Mouse (Mus musculus): ENCODE measurements around the gene Accs.

Accs gene

DNA sequence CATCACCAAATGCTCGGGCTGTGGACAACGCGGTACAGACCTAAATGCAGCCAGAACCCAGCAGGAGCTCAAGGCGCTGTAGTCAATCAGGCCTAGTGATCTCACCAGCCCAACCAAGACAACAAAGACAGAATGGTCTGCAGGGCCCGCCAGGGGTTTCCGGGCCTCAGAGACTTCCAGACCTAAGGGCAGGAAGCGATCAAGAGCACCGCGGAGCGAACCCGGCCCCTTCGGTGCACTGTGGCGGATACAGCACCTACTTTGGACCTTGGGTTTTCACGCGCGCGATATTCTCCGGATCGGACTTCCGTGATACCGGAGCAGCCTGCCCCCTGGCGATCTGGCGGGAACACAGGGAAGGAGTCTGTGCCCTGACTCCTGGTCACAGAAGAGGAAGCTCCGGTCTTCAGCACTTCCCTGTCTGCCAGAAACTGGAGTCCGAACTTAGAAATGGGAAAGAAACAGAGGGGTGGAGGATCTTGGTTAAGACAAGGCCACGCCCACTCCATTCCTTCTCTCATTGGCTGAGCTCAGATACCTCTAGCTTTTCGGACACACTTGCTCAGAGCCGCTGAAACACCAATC, at the start of gene Accs:
Accs (minus strand) TSS at position 439 of the 585 bp plus-strand sequence.
- Histone ChIP-seq H3K4me3 (replicated peaks; ENCODE audit: low read length) (peak within 1 kb of the TSS; percentile 86), H3K36me3 (ENCODE audit: insufficient read depth, low read length) (peaks cover 24% of the 10 kb centered on the region), H3K9me3 (ENCODE audit: low read length) (no peaks in the 10 kb centered on the region), H3K27me3 (ENCODE audit: insufficient read depth, low read length) (no peaks in the 10 kb centered on the region; the same call in 1 of the 2 replicates), H3K4me1 (replicated peaks; ENCODE audit: low read depth, low read length) (peaks cover 22% of the 10 kb centered on the region)
- TF ChIP-seq CTCF (conservative IDR thresholded peaks at IDR 0.05; ENCODE audit: low read length) = peak; percentile 13; the same call in 1 of the 2 replicates
- no peak for TF ChIP-seq NANOG (IDR thresholded peaks at IDR 0.05; ENCODE audit: borderline replicate concordance, low read length)

DNA sequence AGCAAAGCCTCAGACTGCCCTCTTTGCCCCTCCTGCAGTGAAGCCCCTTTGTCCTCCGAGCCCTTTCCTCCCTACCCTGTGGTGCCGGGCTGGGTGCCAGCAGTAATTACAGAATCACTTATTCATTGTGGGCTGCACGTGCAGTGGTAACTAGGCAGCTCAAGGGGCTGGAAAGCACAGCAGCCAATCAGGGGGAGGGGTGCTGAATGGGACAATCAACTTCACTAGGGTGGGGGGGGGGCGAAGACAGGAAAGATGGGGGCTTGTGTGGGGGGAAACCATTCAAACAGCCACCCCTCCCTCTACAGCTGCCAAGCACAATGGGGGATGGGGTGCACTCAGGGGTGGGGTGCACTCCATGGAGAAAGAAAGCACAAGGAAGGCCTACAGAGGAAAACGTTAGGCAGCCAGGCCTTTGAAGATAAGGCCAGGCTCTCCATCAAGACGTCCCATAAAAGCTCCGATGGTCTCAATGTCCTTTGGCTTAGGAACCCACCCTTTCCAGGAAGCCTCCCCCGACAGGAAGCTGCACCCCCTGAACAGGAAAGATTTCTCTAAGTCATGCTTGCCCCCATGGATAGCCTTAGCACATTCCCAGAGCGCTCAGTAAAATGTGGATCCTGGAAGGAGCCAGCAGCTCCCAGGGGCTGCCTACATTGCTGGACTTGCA, 42.0 kb upstream of the Accs start:
- TF ChIP-seq NANOG (IDR thresholded peaks at IDR 0.05; ENCODE audit: borderline replicate concordance, low read length) = no peak
- no peak for TF ChIP-seq POU5F1 (IDR thresholded peaks at IDR 0.05; ENCODE audit: borderline replicate concordance, low read length)
- no peak for TF ChIP-seq CTCF (conservative IDR thresholded peaks at IDR 0.05; ENCODE audit: low read length)
- H3K4me1 ChIP-seq (replicated peaks; ENCODE audit: low read depth, low read length) = peaks cover 55% of the 10 kb centered on the region
- no peaks in the 10 kb centered on the region for H3K36me3 ChIP-seq (ENCODE audit: insufficient read depth, low read length)
- H3K4me3 ChIP-seq (replicated peaks; ENCODE audit: low read length) = peak overlapping the region; percentile 20; the same call in 1 of the 2 replicates
- no peaks in the 10 kb centered on the region for H3K9me3 ChIP-seq (ENCODE audit: low read length)
- H3K27me3 ChIP-seq (ENCODE audit: insufficient read depth, low read length) = no peaks in the 10 kb centered on the region

DNA sequence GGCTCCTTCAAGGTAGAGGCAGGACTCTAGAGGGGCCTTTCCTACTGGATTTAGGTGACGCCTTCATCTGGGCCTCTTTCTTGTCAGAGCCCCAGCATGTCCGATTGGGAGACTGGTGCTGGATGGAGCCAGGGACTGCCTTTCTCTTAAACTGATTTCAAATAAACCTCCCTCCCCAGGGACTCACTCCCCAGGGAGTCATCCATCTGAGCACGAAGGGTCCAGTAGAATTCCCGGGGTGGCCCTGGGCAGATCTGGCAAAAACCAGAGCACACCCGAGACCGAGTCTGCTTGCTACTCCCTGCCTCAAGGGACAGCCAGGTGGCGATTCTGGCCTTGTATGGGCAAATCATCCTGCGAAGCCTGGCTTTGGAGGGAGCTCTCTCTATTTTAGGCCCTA, 40.4 kb upstream of the Accs start:
- TF ChIP-seq CTCF (conservative IDR thresholded peaks at IDR 0.05; ENCODE audit: low read length) (no peak), POU5F1 (IDR thresholded peaks at IDR 0.05; ENCODE audit: borderline replicate concordance, low read length) (no peak), NANOG (IDR thresholded peaks at IDR 0.05; ENCODE audit: borderline replicate concordance, low read length) (no peak)
- Histone ChIP-seq H3K9me3 (ENCODE audit: low read length) (no peaks in the 10 kb centered on the region), H3K36me3 (ENCODE audit: insufficient read depth, low read length) (no peaks in the 10 kb centered on the region), H3K27me3 (ENCODE audit: insufficient read depth, low read length) (no peaks in the 10 kb centered on the region), H3K4me3 (replicated peaks; ENCODE audit: low read length) (no peak overlapping the region), H3K4me1 (replicated peaks; ENCODE audit: low read depth, low read length) (peaks cover 66% of the 10 kb centered on the region)

GRCm38 (mm10) chr2:93889071-93889470, 39.3 kb upstream of the Accs start:
- no peaks in the 10 kb centered on the region for H3K36me3 ChIP-seq (ENCODE audit: insufficient read depth, low read length)
- H3K27me3 ChIP-seq (ENCODE audit: insufficient read depth, low read length) = no peaks in the 10 kb centered on the region
- no peak for TF ChIP-seq NANOG (IDR thresholded peaks at IDR 0.05; ENCODE audit: borderline replicate concordance, low read length)
- no peak for TF ChIP-seq POU5F1 (IDR thresholded peaks at IDR 0.05; ENCODE audit: borderline replicate concordance, low read length)
- no peak for TF ChIP-seq CTCF (conservative IDR thresholded peaks at IDR 0.05; ENCODE audit: low read length)
- no peaks in the 10 kb centered on the region for H3K9me3 ChIP-seq (ENCODE audit: low read length)
- peaks cover 66% of the 10 kb centered on the region for H3K4me1 ChIP-seq (replicated peaks; ENCODE audit: low read depth, low read length)
- H3K4me3 ChIP-seq (replicated peaks; ENCODE audit: low read length) = no peak overlapping the region

DNA sequence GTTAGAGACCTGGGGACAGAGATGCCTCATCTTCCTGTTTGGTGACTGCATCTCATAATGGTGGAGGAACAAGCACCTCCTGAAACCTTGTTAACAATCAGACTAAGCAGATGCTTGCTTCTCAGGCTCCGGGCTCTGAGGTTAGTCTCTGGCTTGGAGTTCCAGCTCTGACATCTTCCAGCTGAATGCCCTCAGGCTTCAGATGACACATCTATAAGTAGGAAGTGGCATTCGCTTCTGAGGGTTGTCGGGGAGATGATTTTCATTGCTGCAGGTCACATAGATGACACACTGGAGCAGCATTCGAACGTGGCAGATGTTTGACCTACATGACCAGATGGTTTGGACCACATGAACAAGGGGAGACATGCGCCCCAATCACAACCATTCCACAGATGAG, 38.6 kb upstream of the Accs start:
- TF ChIP-seq POU5F1 (IDR thresholded peaks at IDR 0.05; ENCODE audit: borderline replicate concordance, low read length) = no peak
- H3K9me3 ChIP-seq (ENCODE audit: low read length) = no peaks in the 10 kb centered on the region
- H3K4me3 ChIP-seq (replicated peaks; ENCODE audit: low read length) = no peak overlapping the region
- H3K27me3 ChIP-seq (ENCODE audit: insufficient read depth, low read length) = no peaks in the 10 kb centered on the region
- H3K4me1 ChIP-seq (replicated peaks; ENCODE audit: low read depth, low read length) = peaks cover 61% of the 10 kb centered on the region
- no peaks in the 10 kb centered on the region for H3K36me3 ChIP-seq (ENCODE audit: insufficient read depth, low read length)

DNA sequence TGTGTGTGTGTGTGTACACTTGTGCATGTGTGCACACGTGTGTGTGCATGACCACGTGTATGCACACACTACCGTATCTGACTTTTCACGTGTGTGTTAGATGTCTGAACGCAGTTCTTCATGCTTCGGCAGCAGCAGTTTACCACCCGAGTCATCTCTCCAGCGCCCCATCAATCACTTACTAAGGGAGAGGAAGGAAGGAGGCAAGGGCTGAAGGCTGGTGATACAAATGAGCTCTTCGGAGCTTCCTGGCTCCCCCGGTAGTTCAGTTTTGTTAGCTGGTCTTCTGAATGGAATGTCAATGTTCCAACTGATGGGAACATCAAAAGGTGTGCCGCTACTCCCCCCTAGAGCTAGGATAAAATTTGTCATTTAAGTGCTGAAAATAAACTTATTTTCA, 37.5 kb upstream of the Accs start:
- H3K27me3 ChIP-seq (ENCODE audit: insufficient read depth, low read length) = no peaks in the 10 kb centered on the region

DNA sequence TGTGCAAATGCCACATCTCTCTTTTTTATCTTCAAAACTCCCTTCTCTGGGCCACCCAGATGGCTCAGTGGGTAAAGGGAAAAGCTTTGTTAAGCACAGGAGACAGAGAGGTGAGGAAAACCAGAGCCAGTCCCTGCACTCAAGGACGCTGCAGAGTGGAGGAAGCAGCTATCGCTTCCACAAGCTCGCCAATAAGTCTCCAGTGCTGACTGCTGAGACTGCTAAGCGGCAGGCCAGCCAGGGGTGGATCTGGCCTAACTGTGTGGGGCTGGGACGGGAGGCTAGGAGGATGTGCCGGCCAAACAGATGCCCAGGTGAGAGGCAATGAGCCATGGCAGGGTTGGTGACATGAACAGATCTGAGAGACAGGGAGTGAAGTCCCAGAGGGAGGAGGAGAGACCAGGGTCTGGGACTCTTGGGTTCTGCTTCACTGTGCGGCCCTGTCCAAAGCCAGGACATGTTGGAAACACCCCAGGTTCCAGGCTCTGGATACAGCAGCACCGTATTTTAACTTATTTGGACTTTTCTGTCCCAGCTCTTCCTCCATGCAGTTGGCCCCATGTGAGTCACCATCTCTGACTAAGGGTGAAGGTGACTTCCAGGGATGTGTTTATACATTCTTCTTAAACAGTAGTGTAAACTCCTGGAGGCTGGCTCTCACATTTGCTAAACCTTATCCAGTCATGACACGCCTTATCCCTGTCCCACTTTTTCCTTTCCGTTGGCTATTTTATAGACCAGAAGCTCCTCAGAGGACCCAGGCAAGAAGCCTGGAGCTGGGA, 36.5 kb upstream of the Accs start:
- TF ChIP-seq POU5F1 (IDR thresholded peaks at IDR 0.05; ENCODE audit: borderline replicate concordance, low read length) (no peak), NANOG (IDR thresholded peaks at IDR 0.05; ENCODE audit: borderline replicate concordance, low read length) (no peak), CTCF (conservative IDR thresholded peaks at IDR 0.05; ENCODE audit: low read length) (no peak)
- no peaks in the 10 kb centered on the region for H3K36me3 ChIP-seq (ENCODE audit: insufficient read depth, low read length)
- peaks cover 42% of the 10 kb centered on the region for H3K4me1 ChIP-seq (replicated peaks; ENCODE audit: low read depth, low read length)
- peak overlapping the region; percentile 32 for H3K4me3 ChIP-seq (replicated peaks; ENCODE audit: low read length)
- H3K27me3 ChIP-seq (ENCODE audit: insufficient read depth, low read length) = no peaks in the 10 kb centered on the region
- no peaks in the 10 kb centered on the region for H3K9me3 ChIP-seq (ENCODE audit: low read length)

More for the DNA sequence above, 37.5 kb upstream of the Accs start:
- TF ChIP-seq CTCF (conservative IDR thresholded peaks at IDR 0.05; ENCODE audit: low read length) = no peak
- TF ChIP-seq NANOG (IDR thresholded peaks at IDR 0.05; ENCODE audit: borderline replicate concordance, low read length) = no peak
- no peak for TF ChIP-seq POU5F1 (IDR thresholded peaks at IDR 0.05; ENCODE audit: borderline replicate concordance, low read length)
- H3K4me3 ChIP-seq (replicated peaks; ENCODE audit: low read length) = no peak overlapping the region
- H3K9me3 ChIP-seq (ENCODE audit: low read length) = no peaks in the 10 kb centered on the region
- no peaks in the 10 kb centered on the region for H3K36me3 ChIP-seq (ENCODE audit: insufficient read depth, low read length)
- H3K4me1 ChIP-seq (replicated peaks; ENCODE audit: low read depth, low read length) = peaks cover 51% of the 10 kb centered on the region

DNA sequence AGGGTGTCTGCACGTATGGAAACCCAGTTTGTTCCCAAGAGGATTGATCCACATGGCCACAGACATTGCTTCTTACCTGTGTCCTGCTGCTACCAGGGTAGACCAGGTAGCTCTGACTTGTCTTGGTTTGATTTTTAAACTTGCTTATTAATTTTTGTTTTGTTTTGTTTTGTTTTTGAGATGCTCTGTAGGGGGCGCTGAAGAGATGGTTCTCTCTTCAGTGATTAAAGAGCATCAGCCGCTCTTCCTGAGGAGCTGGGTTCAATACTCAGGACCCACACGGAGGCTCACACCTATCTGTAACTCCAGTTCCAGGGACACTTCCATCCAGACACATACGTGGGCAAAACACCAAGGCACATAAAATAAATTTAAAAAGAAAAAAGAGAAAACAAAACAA, 33.3 kb upstream of the Accs start:
- Histone ChIP-seq H3K27me3 (ENCODE audit: insufficient read depth, low read length) (no peaks in the 10 kb centered on the region), H3K9me3 (ENCODE audit: low read length) (no peaks in the 10 kb centered on the region), H3K4me1 (replicated peaks; ENCODE audit: low read depth, low read length) (peaks cover 32% of the 10 kb centered on the region), H3K36me3 (ENCODE audit: insufficient read depth, low read length) (no peaks in the 10 kb centered on the region), H3K4me3 (replicated peaks; ENCODE audit: low read length) (no peak overlapping the region)
- no peak for TF ChIP-seq POU5F1 (IDR thresholded peaks at IDR 0.05; ENCODE audit: borderline replicate concordance, low read length)
- no peak for TF ChIP-seq NANOG (IDR thresholded peaks at IDR 0.05; ENCODE audit: borderline replicate concordance, low read length)
- peak; percentile 36 for TF ChIP-seq CTCF (conservative IDR thresholded peaks at IDR 0.05; ENCODE audit: low read length)

Measured in E14TG2a.4 (cell line).